Mouse (Mus musculus): ENCODE measurements around the gene Wdr62.

Wdr62 gene

GRCm38 (mm10) chr7:30306083-30306779 is 26.0 kb upstream of the Wdr62 start:
- peak; percentile 59 for DNase-seq (ENCODE audit: low spot score)

GRCm38 (mm10) chr7:30300914-30301313 is 20.7 kb upstream of the Wdr62 start:
- DNase-seq (ENCODE audit: low spot score) = peak; percentile 46

GRCm38 (mm10) chr7:30297266-30297665 is 17.0 kb upstream of the Wdr62 start:
- DNase-seq (ENCODE audit: low spot score) = no peak

GRCm38 (mm10) chr7:30296816-30297215 is 16.6 kb upstream of the Wdr62 start:
- no peak for DNase-seq (ENCODE audit: low spot score)

GRCm38 (mm10) chr7:30295103-30295502 is 14.9 kb upstream of the Wdr62 start:
- peak; percentile 86 for DNase-seq (ENCODE audit: low spot score)

GRCm38 (mm10) chr7:30294296-30294695 is 14.1 kb upstream of the Wdr62 start:
- DNase-seq (ENCODE audit: low spot score) = peak; percentile 62

GRCm38 (mm10) chr7:30293795-30294194 is 13.6 kb upstream of the Wdr62 start:
- peak; percentile 87 for DNase-seq (ENCODE audit: low spot score)

- DNase-seq (ENCODE audit: low spot score) = peak; percentile 63
These were observed 11.3 kb upstream of the Wdr62 start, which contains the start of gene Clip3 for GRCm38 (mm10) chr7:30291215-30292131. Gene Clip3, plus strand, starts transcription at chr7:30291728.

- DNase-seq (ENCODE audit: low spot score) = no peak
These were observed 9.6 kb upstream of the Wdr62 start for GRCm38 (mm10) chr7:30289714-30290399.

GRCm38 (mm10) chr7:30289071-30289713 is 9.0 kb upstream of the Wdr62 start:
- no peak for DNase-seq (ENCODE audit: low spot score)

GRCm38 (mm10) chr7:30288046-30288445 is 7.8 kb upstream of the Wdr62 start:
- DNase-seq (ENCODE audit: low spot score) = no peak

GRCm38 (mm10) chr7:30286701-30287410 is 6.6 kb upstream of the Wdr62 start:
- DNase-seq (ENCODE audit: low spot score) = peak; percentile 92

- DNase-seq (ENCODE audit: low spot score) = no peak
These were observed 2.5 kb upstream of the Wdr62 start for GRCm38 (mm10) chr7:30282740-30283139.

- no peak for DNase-seq (ENCODE audit: low spot score)
These were observed 1.3 kb upstream of the Wdr62 start for GRCm38 (mm10) chr7:30281522-30281921.

GRCm38 (mm10) chr7:30280670-30281138 is 485 bp upstream of the Wdr62 start:
- peak; percentile 96 for DNase-seq (ENCODE audit: low spot score)

- DNase-seq (ENCODE audit: low spot score) = no peak
These were observed 683 bp downstream of the Wdr62 start for GRCm38 (mm10) chr7:30279536-30279935.

GRCm38 (mm10) chr7:30278911-30279310 is 1.3 kb downstream of the Wdr62 start:
- peak; percentile 51 for DNase-seq (ENCODE audit: low spot score)

GRCm38 (mm10) chr7:30274383-30274782 is 5.8 kb downstream of the Wdr62 start:
- DNase-seq (ENCODE audit: low spot score) = no peak

GRCm38 (mm10) chr7:30269641-30270040 is 10.6 kb downstream of the Wdr62 start:
- DNase-seq (ENCODE audit: low spot score) = no peak

GRCm38 (mm10) chr7:30266780-30267179 is 13.4 kb downstream of the Wdr62 start:
- DNase-seq (ENCODE audit: low spot score) = no peak

GRCm38 (mm10) chr7:30265935-30266334 is 14.3 kb downstream of the Wdr62 start:
- DNase-seq (ENCODE audit: low spot score) = no peak
